Mouse (Mus musculus) left cerebral cortex, postnatal 4 days (tissue): ENCODE measurements at regions not wholly inside any gene's neighbourhood (a gene's known extent, or its start where the extent isn't known, plus 50 kb on each side); places are given as distances from the start of the nearest gene placed in this dataset.

ENCODE experiments used
- DNase-seq: peaks from one replicate; pipeline ENCODE4 v3.0.0-alpha.2; 2022
- intact Hi-C: fragments of 180-260 bp; cut with DNase I; formaldehyde crosslinking; loops from one replicate; pipeline ENCODE4 v1.15.1; 2025

DNA sequence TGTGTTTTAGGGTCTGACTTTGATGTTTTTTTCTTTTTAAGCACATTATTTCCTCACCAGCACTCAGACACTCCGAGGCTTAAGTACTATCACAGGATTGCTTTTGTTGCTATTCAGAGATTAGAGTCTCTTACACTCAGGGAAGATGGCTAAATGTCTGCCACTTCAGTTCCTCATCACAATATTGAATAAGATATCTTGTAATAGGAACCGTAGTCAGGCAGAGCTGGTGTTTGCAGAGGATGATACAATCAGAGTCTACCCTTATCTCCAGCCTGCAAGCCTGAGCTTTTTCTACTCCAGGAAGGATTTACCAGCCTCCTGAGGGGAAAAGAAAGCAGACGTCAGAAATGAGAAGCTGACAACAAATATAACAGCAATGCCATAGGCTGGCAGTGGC is 336.3 kb downstream of the Ins1 start:
- no peak for DNase-seq
- intact Hi-C loops, result no loop called here

DNA sequence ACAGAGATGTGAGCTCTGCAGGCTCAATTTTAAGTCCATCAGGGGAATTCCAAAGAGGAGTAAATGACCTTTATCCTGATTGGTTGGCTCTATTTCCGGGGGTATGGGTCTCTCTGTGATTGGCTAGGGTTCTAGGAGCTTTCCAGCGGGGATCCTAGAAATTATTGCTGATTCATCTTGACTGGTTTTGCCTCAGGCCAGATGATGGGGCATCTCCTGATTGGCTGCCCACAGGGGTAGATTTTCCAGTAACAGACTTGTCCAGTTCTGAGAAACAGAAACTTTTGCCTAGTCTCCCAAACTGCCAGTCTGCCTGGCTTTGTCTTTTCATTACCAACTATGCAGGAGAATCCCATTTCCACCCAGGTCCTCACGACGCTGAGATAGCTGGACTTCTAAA is 301.3 kb downstream of the Ins1 start:
- intact Hi-C loops, result no loop called here
- no peak for DNase-seq

DNA sequence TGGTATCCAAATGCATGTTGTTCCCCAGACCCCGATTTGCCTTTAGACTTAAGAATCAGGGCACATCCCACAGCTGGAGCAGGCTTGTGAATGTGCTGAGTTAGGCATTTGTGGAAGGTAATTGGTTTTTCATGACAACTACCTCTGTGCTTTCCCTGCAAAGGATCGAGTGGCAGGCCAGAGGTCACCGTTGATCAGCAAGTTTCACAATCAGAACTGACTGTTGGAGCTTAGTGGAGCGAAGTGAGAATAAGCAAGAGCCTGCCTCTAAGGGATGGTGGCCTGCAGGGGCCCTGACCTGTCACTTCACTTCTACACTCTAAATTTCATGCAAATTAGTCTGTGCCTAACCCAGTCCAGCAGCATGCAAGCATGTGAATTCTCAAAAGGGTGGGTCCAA is 270.7 kb downstream of the Ins1 start:
- DNase-seq, result no peak
- intact Hi-C loops, result no loop called here

DNA sequence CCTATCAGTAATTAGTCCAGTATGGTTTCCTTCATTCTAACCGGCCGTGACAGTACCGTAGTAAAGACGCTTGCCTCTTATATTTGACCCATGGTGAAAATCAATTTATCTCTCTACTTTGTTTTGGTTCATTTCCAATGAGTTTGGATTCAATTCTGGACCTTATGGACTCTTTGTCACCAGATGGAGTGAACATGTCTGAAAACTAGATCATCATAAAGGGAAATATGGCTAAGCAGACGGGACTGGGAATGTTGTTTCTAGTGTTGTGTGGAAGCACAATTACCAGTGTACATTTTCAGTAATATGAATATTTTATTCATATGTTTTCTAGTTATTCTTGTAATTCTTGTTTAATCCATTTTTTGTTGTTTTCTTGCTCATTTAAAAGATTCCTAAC is 261.4 kb downstream of the Ins1 start:
- no peak for DNase-seq
- intact Hi-C loops, result no loop called here

DNA sequence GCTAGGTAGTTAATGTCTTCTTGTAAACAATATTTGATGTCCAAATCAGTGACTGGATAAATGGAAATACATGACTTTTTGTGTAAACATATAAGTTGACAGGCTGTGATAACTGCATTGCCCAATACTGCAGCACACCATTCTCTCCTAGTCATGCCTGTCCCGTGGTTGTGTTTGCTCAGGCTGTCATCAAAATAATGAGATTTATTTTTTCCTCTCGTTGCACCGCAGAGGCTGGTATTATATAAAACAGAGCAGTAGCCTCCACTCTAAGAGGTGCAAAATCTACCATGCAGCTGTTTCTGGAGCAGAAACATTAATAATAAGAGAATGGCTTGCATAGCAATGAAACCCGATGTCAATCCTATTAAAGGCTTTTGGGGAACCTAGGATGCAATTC is 239.2 kb downstream of the Ins1 start:
- intact Hi-C loops, result no loop called here
- DNase-seq, result no peak
